In genomic region chrX:108729068-108729467, GRCm38 (mm10) we compare ENCODE assay signal across 18 mouse cellular contexts.
DNase-seq lines count a peak whose midpoint lies in the region.
"Had no signal": no experiment of that assay in that cellular context is flagged by ENCODE, and none has a peak within 500 bp of the region (broad histone marks: within the 10 kb centered on the region; RNA-seq: fewer than 3 reads in every experiment).

No protein-coding gene starts in this region.

- no peaks in the 10 kb centered on the region for H3K36me3 ChIP-seq in heart, embryonic 10.5 days
- H3K36me3 ChIP-seq: embryonic facial prominence, embryonic 15.5 days; heart, embryonic 13.5 days; hindbrain, embryonic 15.5 days; neural tube, embryonic 15.5 days had no signal

- no peaks in the 10 kb centered on the region; the same call in 1 of the 2 replicates for H3K4me1 ChIP-seq in heart, embryonic 10.5 days
- H3K4me1 ChIP-seq: embryonic facial prominence, embryonic 15.5 days; hindbrain, embryonic 15.5 days; neural tube, embryonic 15.5 days had no signal

- H3K27ac ChIP-seq in heart, embryonic 10.5 days = no peak overlapping the region
- H3K27ac ChIP-seq: embryonic facial prominence, embryonic 15.5 days; heart, embryonic 13.5 days; hindbrain, embryonic 15.5 days; liver, embryonic 14.5 days; neural tube, embryonic 15.5 days had no signal

- H3K9me3 ChIP-seq in heart, embryonic 10.5 days = no peaks in the 10 kb centered on the region
- H3K9me3 ChIP-seq: embryonic facial prominence, embryonic 15.5 days; heart, embryonic 13.5 days; hindbrain, embryonic 15.5 days; neural tube, embryonic 15.5 days had no signal

- H3K4me3 ChIP-seq in heart, embryonic 10.5 days = no peak overlapping the region
- H3K4me3 ChIP-seq: embryonic facial prominence, embryonic 15.5 days; heart, embryonic 13.5 days; hindbrain, embryonic 15.5 days; neural tube, embryonic 15.5 days had no signal

- no peaks in the 10 kb centered on the region for H3K27me3 ChIP-seq in heart, embryonic 10.5 days (ENCODE audit: insufficient read depth, poor library complexity, severe bottlenecking)
- H3K27me3 ChIP-seq: embryonic facial prominence, embryonic 15.5 days; heart, embryonic 13.5 days; hindbrain, embryonic 15.5 days; neural tube, embryonic 15.5 days had no signal

- 50% methylated on average over 3 of the region's 3 CpGs for WGBS in heart, embryonic 10.5 days

- DNase-seq in heart, adult 18-20 months = peak; percentile 4 to 5
- no peak for DNase-seq in heart, embryonic 10.5 days (ENCODE audit: low spot score)
- DNase-seq in kidney, postnatal 4 days = peak; percentile 6 to 20
- no peak for DNase-seq in kidney, adult 11 months
- peak; percentile 52 for DNase-seq in MN1 (ENCODE audit: low spot score)
- peak; percentile 14 for DNase-seq in lung, postnatal 10 days
- DNase-seq in thymus, postnatal 4 days = no peak
- no peak for DNase-seq in spleen, postnatal 14 days (ENCODE audit: low spot score in 2 of 2)
- DNase-seq: adrenal gland, postnatal 25 days; gastrocnemius, postnatal 10 days; kidney, adult 2 months; right cerebral cortex, adult 18-20 months; thymus, postnatal 36 days had no signal

Comparison
In these comparisons a context has a peak if more than half of its experiments do, and no peak if none do; other contexts are left out.
1. DNase-seq: peak in heart, adult 18-20 months (2 of 2), kidney, postnatal 4 days (2 of 2), MN1 (single experiment) and lung, postnatal 10 days (single experiment); none in heart, embryonic 10.5 days (single experiment), kidney, adult 11 months (single experiment), thymus, postnatal 4 days (single experiment) and spleen, postnatal 14 days (0 of 2).